Comparison of ENCODE assay signal across 22 mouse cellular contexts in the genomic region with DNA sequence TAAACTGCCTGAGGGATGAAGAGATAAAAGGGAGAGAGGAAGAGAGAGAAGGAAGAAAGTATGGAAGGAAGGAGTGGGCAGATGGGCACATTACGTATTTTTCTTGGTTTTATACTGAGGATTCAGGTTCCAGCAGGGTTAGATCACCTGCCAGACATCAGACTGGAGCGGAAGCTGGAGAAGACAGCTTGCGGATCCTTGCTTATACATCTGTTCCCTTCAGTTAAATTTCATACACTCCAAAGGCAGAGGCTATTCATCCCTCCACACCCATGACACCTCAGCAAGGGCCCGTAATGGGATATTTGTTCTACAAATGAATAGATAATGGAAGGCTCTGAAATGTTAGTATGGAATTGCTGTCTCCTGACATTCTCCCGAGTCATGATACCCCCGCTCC.
A peak's percentile ranks its signal among the peaks of the same experiment; 100 is the strongest.
DNase-seq lines count a peak whose midpoint lies in the region; ATAC-seq and TF ChIP-seq lines count a peak whose summit lies in the region.
"Had no signal": no experiment of that assay in that cellular context is flagged by ENCODE, and none has a peak within 500 bp of the region (broad histone marks: within the 10 kb centered on the region; RNA-seq: fewer than 3 reads in every experiment).

No protein-coding gene starts in this region.

- H3K36me3 ChIP-seq in embryonic facial prominence, embryonic 13.5 days: peaks cover 25% of the 10 kb centered on the region
- H3K36me3 ChIP-seq in embryonic facial prominence, embryonic 10.5 days (replicated peaks): peaks cover 70% of the 10 kb centered on the region
- peaks cover 9% of the 10 kb centered on the region; the same call in 1 of the 2 replicates for H3K36me3 ChIP-seq in forebrain, embryonic 15.5 days
- H3K36me3 ChIP-seq in forebrain, embryonic 13.5 days (ENCODE audit: poor library complexity, severe bottlenecking): peaks cover 38% of the 10 kb centered on the region
- no peaks in the 10 kb centered on the region for H3K36me3 ChIP-seq in C2C12 (ENCODE audit: control insufficient read depth, insufficient read depth)
- H3K36me3 ChIP-seq in myocyte (ENCODE audit: control insufficient read depth, insufficient read depth): no peaks in the 10 kb centered on the region
- peaks cover 46% of the 10 kb centered on the region for H3K36me3 ChIP-seq in hindbrain, embryonic 10.5 days
- H3K36me3 ChIP-seq: G1E had no signal

- 94% methylated on average over 6 of the region's 6 CpGs for WGBS in embryonic facial prominence, embryonic 13.5 days
- 94% methylated on average over 6 of the region's 6 CpGs for WGBS in embryonic facial prominence, embryonic 10.5 days
- 88% methylated on average over 6 of the region's 6 CpGs for WGBS in forebrain, embryonic 15.5 days
- 95% methylated on average over 6 of the region's 6 CpGs for WGBS in forebrain, embryonic 13.5 days
- WGBS in hindbrain, embryonic 10.5 days: 95% methylated on average over 6 of the region's 6 CpGs

- H3K9ac ChIP-seq in embryonic facial prominence, embryonic 13.5 days: 0 out of 2 replicates have a peak overlapping the region, but pooled peaks have one; percentile 16
- no peak overlapping the region for H3K9ac ChIP-seq in forebrain, embryonic 15.5 days (replicated peaks)
- H3K9ac ChIP-seq in forebrain, embryonic 13.5 days: no peak overlapping the region

- TF ChIP-seq POLR2A in myocyte (IDR thresholded peaks at IDR 0.05; ENCODE audit: insufficient read length, low read depth): no peak

- no peak for DNase-seq in embryonic facial prominence, embryonic 10.5 days (ENCODE audit: low spot score)
- no peak for DNase-seq in ovary, postnatal 14 days (ENCODE audit: low spot score)
- DNase-seq in hindbrain, embryonic 10.5 days (ENCODE audit: low spot score): no peak
- DNase-seq: adrenal gland, adult 2 months; adrenal gland, adult 8-10 months; adrenal gland, postnatal 10 days; adrenal gland, postnatal 14 days; adrenal gland, postnatal 25 days; adrenal gland, postnatal 36 days; B cell, adult 2 months; cerebellum, adult 11 months; cerebellum, adult 11-12 months had no signal

- H3K4me3 ChIP-seq in embryonic facial prominence, embryonic 13.5 days: no peak overlapping the region
- no peak overlapping the region for H3K4me3 ChIP-seq in embryonic facial prominence, embryonic 10.5 days
- no peak overlapping the region for H3K4me3 ChIP-seq in forebrain, embryonic 15.5 days
- no peak overlapping the region for H3K4me3 ChIP-seq in forebrain, embryonic 13.5 days
- H3K4me3 ChIP-seq in C2C12 (ENCODE audit: insufficient read depth, poor library complexity, severe bottlenecking): no peak overlapping the region
- H3K4me3 ChIP-seq in myocyte: no peak overlapping the region
- H3K4me3 ChIP-seq in hindbrain, embryonic 10.5 days: no peak overlapping the region

- H3ac ChIP-seq in C2C12 (ENCODE audit: control insufficient read depth, insufficient read length, low read depth): no peak overlapping the region
- H3ac ChIP-seq in myocyte (ENCODE audit: control insufficient read depth, insufficient read length): no peak overlapping the region

- no peak for ATAC-seq in embryonic facial prominence, embryonic 13.5 days (ENCODE audit: insufficient number of reproducible peaks, insufficient read depth, low FRiP score, low TSS enrichment, low read depth)
- no peak for ATAC-seq in forebrain, embryonic 15.5 days (replicated peaks)
- no peak for ATAC-seq in forebrain, embryonic 13.5 days
- ATAC-seq: activated CD4-positive, CD25-positive, alpha-beta regulatory T cell, adult 4 months; CD4-positive, CD25-positive, alpha-beta regulatory T cell, adult 4 months; Patski had no signal

- H3K27me3 ChIP-seq in embryonic facial prominence, embryonic 13.5 days: no peaks in the 10 kb centered on the region
- no peaks in the 10 kb centered on the region for H3K27me3 ChIP-seq in embryonic facial prominence, embryonic 10.5 days (replicated peaks; ENCODE audit: low read depth, poor library complexity, severe bottlenecking)
- no peaks in the 10 kb centered on the region for H3K27me3 ChIP-seq in forebrain, embryonic 15.5 days
- H3K27me3 ChIP-seq in forebrain, embryonic 13.5 days: no peaks in the 10 kb centered on the region
- H3K27me3 ChIP-seq in C2C12 (ENCODE audit: control insufficient read depth, insufficient read depth, insufficient read length) (no peaks in the 10 kb centered on the region), myocyte (ENCODE audit: control insufficient read depth, insufficient read depth, insufficient read length) (no peaks in the 10 kb centered on the region)
- H3K27me3 ChIP-seq in hindbrain, embryonic 10.5 days (ENCODE audit: insufficient read depth, poor library complexity, severe bottlenecking): no peaks in the 10 kb centered on the region
- H3K27me3 ChIP-seq: CH12.LX, Patski had no signal

- H3K79me2 ChIP-seq in C2C12 (ENCODE audit: control insufficient read depth, insufficient read depth): no peaks in the 10 kb centered on the region
- no peaks in the 10 kb centered on the region for H3K79me2 ChIP-seq in myocyte (ENCODE audit: control insufficient read depth, insufficient read depth)

- H3K27ac ChIP-seq in embryonic facial prominence, embryonic 13.5 days: no peak overlapping the region
- H3K27ac ChIP-seq in embryonic facial prominence, embryonic 10.5 days (replicated peaks): no peak overlapping the region
- 0 out of 2 replicates have a peak overlapping the region, but pooled peaks have one; percentile 49 for H3K27ac ChIP-seq in forebrain, embryonic 15.5 days (replicated peaks)
- no peak overlapping the region for H3K27ac ChIP-seq in forebrain, embryonic 13.5 days
- H3K27ac ChIP-seq in hindbrain, embryonic 10.5 days: no peak overlapping the region

- H3K9me3 ChIP-seq in embryonic facial prominence, embryonic 13.5 days: no peaks in the 10 kb centered on the region
- H3K9me3 ChIP-seq in embryonic facial prominence, embryonic 10.5 days: no peaks in the 10 kb centered on the region
- no peaks in the 10 kb centered on the region for H3K9me3 ChIP-seq in forebrain, embryonic 15.5 days
- H3K9me3 ChIP-seq in forebrain, embryonic 13.5 days (replicated peaks): 0 out of 2 replicates have a peak, but pooled peaks cover 3% of the 10 kb centered on the region
- 0 out of 2 replicates have a peak, but pooled peaks cover 6% of the 10 kb centered on the region for H3K9me3 ChIP-seq in hindbrain, embryonic 10.5 days

- H3K79me3 ChIP-seq in C2C12 (ENCODE audit: low read depth): no peaks in the 10 kb centered on the region

- TF ChIP-seq CTCF in C2C12 (IDR thresholded peaks at IDR 0.05; ENCODE audit: control insufficient read depth, insufficient read depth, insufficient read length): no peak

- no peak overlapping the region for H3K4me2 ChIP-seq in embryonic facial prominence, embryonic 13.5 days
- H3K4me2 ChIP-seq in forebrain, embryonic 15.5 days (replicated peaks): no peak overlapping the region
- no peak overlapping the region for H3K4me2 ChIP-seq in forebrain, embryonic 13.5 days
- peak overlapping the region; percentile 32 for H3K4me2 ChIP-seq in myocyte (ENCODE audit: low read depth)

- peaks cover 9% of the 10 kb centered on the region; the same call in 1 of the 2 replicates for H3K4me1 ChIP-seq in embryonic facial prominence, embryonic 13.5 days
- H3K4me1 ChIP-seq in embryonic facial prominence, embryonic 10.5 days: peaks cover 10% of the 10 kb centered on the region
- H3K4me1 ChIP-seq in forebrain, embryonic 15.5 days: peaks cover 18% of the 10 kb centered on the region; the same call in 1 of the 2 replicates
- peaks cover 19% of the 10 kb centered on the region for H3K4me1 ChIP-seq in forebrain, embryonic 13.5 days
- H3K4me1 ChIP-seq in hindbrain, embryonic 10.5 days (replicated peaks): peaks cover 10% of the 10 kb centered on the region; the same call in 1 of the 2 replicates

TF ChIP-seq in C2C12, 6 proteins besides CTCF, POLR2A, EP300 and RAD21:
- peak; percentile 95 for TF ChIP-seq MYOD1 (IDR thresholded peaks at IDR 0.05; ENCODE audit: control insufficient read depth, insufficient read length, low read depth)
- no peak for TF ChIP-seq MYOG (IDR thresholded peaks at IDR 0.05; ENCODE audit: control insufficient read depth, extremely low read depth, insufficient read length)
TF ChIP-seq in C2C12: peak in this region for 1.

TF ChIP-seq in myocyte, 11 proteins besides CTCF, POLR2A, EP300 and RAD21:
- no peak for TF ChIP-seq TCF3 (IDR thresholded peaks at IDR 0.05; ENCODE audit: insufficient read length, low read depth)
- peak; percentile 24 to 84 (median 73) for TF ChIP-seq MYOD1 (IDR thresholded peaks at IDR 0.05; ENCODE audit: control insufficient read depth in 1 of 3, insufficient read length in 2 of 3, low read depth in 2 of 3)
- no peak for TF ChIP-seq USF1 (IDR thresholded peaks at IDR 0.05; ENCODE audit: low read depth)
- TF ChIP-seq TCF12 (IDR thresholded peaks at IDR 0.05; ENCODE audit: insufficient read depth, poor library complexity, severe bottlenecking): peak; percentile 40
- no peak for TF ChIP-seq MYOG (IDR thresholded peaks at IDR 0.05; ENCODE audit: control insufficient read depth in 1 of 3, insufficient read depth in 1 of 3, insufficient read length in 2 of 3, low read depth in 2 of 3)
- no peak for TF ChIP-seq CEBPB (IDR thresholded peaks at IDR 0.05; ENCODE audit: insufficient read depth, poor library complexity, severe bottlenecking)
- no peak for TF ChIP-seq MAX (IDR thresholded peaks at IDR 0.05; ENCODE audit: low read depth)
TF ChIP-seq in myocyte: peak in this region for 2.
